Mouse (Mus musculus) embryo, embryonic 9.5 days (tissue): ENCODE measurements around the gene Bach2.

Experiments
- DNase-seq: peaks from one replicate; pipeline ENCODE4 v3.0.0-alpha.2; 2017; ENCODE audit errors: extremely low spot score

Bach2 gene

DNA sequence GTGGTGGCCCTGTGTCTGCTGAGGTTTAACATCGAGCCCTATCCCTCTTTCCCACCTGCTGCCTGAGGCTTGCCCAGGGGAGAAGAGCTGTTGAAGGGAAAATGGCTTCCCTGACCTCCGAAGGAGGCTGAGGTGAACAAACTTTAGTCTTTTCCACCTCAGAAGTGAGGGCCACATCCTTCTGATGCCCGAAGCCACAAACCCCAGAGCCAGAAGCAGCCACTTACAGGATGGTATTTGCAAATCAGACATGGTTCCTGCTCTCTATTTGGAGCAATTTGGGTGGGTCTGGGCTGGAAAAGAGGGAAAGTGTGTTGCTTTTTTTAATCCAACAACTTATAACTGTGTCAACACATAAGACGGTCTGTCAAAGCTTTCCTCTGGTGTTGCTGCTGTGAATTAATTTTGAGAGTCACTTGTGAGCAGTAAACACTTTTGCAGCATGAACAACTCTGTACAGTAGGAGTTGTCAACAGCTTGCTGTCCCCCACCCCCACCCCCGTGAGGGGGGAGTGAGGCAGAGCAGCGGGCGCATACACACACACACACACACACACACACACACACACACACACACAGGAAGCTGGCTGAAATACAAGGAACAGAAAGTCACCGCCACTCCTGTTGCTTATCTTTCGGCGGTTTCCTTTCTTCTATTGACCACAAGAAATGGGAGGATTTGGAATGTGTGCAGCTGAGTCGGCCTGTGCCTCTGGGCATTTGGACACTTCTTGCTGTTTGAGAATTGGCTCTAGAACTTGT, 149.1 kb downstream of the Bach2 start:
- DNase-seq = no peak

DNA sequence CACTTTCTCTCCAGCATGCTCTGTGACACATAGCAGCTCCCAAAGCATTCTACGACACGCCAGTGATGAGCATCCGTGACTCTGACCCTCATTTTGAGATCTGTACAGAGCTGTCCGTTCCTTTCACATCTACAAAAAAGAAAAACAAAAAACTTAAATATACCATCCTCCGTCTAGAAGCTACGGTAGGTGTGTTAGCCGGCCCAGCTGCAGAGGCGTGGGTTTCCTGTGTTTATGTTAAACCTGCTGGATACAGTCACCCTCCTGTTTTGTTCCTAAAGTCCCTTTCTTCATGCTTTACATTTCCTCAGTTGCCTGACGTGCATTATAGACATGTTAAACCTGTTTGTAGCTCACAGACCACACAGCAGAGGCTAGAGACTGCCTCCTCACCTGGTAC, 150.0 kb downstream of the Bach2 start:
- DNase-seq = no peak

DNA sequence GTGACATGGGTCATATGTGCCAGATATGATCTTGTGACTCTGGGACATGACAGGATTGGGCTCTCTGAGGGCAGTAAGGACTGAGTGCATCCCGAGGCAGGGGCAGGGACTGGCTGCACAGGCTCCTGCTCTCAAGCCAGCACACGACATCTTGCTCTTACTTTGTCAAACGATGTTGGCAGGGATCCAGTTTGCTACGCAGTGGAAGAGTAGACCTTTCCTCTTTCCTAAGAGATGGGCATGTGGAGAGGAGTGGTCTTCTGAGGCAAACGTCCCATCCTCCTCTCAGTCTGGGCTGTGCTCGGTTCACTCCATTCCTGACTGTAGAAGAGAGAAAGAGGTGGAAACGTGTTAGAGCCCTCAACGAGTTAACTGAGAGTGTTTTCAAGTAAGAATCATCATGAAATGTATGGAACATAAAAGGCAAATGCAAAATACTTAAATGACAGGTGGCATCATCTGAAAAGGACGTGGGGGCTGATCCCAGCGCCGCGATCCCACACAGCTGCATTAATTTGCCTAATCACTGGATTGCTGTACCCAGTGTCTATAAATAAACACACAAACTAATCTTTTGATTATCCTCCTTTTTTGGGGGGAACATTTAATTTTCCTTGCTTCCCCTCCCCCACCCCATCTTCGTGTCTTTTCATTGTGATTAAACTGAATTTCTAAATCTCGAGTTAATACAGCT, 150.7 kb downstream of the Bach2 start:
- no peak for DNase-seq

DNA sequence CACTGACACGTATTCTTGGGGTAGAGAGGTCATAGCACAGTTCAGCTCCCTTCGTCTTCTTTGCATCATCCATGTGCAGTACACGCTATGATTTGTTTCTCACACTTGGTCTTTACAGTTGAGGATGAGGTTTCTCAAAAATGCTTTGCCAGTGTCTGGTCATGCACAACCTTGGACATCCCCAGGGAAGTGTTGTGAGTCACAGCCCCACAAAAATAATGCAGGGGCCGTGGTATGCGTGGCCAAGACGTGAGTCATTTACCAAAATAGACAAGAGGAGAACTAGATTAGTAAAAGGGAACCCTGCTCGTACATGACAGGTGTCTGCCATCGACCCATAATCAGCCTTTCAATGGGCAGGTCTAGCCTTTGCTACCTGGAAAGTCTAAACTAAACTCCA, 152.7 kb downstream of the Bach2 start:
- DNase-seq = no peak

DNA sequence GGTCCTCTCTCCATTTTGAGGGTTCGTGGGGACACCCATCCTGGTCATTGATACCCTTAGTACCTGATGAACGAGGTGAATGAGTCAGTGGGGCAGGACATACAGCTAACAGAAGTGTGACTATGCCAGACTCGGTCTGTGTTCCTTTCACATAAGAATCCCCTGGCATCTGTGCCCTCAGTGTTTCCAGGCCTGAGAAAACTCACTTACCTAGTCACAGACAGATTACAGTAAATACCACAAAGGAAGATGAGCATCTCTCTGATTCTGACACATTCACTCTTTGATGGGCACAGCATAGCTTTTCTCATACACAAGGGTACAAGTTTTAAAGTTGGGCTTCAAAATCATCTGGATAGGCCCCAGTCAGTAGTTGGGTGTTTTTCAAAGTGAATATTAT, 154.6 kb downstream of the Bach2 start:
- no peak for DNase-seq

DNA sequence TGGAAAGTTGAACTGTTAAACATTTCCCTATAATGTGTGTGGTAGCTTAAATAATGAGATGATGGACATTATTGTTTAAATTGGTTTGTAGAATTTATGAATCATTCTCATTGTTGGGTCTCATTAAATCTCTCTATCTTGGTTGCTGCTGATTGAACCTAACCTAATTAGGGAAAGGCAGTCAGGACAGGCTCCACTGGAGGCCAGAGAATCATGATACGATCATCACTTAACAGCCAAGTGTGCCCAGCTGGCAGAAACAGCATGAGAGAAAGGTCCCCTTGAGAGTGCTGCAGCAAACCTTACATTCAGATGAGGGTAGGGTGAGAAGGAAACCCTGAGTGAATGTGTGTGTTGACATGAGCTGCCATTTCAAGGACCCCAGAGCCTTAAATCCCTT, 155.3 kb downstream of the Bach2 start:
- no peak for DNase-seq

DNA sequence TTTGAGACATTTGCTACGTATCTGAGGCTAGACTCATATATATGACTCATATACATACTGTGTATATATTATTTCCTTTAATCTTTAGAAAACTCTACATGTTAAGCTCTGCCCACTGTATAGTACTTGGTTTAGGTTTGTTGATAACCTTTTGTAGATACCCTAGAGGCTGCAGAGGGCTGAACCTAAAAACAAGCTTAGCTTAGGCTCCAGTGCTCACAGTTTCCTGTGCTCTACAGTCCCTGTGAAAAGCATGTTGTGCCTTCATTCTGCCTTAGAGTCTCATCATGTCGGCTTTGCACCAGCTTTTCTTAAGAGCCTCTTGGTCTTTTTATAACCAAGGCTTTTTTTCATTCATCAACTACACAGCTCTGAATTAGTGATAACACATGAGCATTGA, 156.2 kb downstream of the Bach2 start:
- DNase-seq = no peak

DNA sequence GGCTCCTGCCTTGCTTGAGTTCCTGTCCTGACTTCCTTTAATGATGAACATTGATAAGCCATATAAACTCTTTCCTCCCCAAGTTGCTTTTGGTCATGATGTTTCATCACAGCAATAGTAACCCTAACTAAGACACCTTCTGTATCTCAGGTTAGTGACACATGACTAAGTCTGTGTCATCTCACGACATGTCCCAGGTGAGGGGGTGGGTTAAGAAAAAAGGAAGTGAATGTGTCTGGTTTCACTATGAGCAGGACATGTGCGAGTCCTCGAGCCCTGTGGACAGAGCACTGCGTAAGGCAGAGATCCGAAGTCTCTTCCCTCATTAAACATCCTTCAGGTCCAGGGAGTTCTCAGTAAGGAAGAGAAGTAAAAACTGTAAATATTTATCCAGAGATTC, 162.9 kb downstream of the Bach2 start:
- DNase-seq = no peak

DNA sequence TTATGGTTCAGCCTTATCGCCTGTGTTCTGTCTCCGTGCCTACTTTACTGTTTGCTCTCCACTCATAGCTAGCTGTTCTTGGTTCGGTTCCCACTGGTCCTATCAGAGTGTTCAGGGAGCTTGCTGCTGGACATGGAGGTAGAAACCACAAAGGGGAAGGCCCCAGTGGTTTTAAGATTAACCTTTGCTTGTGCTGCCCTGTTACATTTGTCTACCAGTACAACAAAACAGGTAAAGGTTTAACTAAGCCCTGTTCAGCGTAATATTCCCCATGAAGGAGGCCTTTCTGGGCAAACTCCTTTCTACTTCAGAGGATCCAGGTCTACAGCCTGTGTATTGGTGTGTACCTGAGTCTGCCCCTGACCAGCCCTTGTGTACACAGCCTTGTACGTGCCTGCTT, 164.9 kb downstream of the Bach2 start:
- DNase-seq = no peak

DNA sequence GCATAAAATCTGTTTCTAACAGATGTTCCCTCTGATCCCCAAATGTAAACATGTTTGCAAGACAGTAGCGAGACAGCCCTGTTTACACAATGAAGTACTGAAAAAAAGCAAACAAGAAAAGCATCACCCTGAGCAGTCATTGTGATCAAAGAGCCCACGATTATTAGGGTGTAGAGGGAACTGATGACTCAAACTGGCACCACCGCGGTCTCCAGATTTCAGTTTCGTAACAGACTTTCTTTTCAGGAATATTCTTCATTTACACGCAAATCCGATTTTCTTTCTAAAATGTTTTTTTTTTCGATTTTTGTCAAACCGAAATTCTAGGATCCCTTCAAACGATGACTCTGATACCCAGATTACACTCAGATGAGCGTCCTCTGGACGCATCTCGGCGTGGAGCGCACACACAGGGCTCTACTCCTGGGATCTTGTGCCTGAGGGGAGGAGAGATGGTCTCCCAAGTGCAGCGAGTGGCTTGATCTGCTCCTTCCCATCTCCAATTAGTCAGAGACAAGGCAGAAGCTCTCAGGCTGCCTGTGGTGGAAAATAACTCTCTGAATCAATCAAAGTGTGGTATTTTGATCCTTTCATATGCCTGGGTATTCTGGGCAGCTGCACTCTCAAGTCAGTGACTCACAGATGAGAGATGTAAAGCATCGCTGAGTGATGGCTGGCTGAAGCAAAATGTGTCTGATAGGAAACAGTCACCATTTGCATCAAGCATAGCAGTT, 166.7 kb downstream of the Bach2 start:
- DNase-seq = no peak

DNA sequence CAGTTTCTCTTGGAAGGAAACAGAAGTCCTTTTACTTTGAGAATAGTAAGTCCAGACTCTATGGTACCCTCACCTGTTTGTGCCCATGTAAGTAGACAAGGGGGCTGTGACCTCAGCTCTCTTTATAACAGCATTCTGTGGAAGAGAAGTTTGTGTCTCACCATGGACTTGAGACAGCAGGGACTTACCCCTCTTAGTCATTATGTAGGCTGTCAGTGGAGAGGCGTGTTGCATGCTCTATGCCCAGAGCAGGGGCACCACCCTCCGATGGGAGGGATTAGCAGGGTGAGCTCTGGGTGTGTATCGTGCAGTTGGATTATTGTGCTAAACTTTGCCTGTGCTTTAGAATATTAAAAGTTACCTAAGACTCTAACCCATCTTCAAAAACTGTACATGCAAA, 167.4 kb downstream of the Bach2 start:
- no peak for DNase-seq

DNA sequence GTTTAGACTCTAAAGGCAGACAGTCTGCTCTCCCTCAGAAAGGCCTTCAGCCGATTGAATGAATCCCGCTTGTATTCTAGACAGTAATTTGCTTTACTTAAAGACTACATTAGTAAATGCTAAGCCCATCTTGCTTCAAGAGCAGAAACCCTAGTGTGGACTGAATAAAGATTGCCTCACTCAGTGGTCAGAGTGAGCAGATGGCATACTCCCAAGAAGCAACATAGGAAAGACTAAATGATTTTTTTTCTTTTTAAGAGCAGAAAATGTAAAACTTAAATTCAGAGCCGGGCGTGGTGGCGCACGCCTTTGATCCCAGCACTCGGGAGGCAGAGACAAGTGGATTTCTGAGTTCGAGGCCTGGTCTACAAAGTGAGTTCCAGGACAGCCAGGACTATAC, 169.9 kb downstream of the Bach2 start:
- no peak for DNase-seq

DNA sequence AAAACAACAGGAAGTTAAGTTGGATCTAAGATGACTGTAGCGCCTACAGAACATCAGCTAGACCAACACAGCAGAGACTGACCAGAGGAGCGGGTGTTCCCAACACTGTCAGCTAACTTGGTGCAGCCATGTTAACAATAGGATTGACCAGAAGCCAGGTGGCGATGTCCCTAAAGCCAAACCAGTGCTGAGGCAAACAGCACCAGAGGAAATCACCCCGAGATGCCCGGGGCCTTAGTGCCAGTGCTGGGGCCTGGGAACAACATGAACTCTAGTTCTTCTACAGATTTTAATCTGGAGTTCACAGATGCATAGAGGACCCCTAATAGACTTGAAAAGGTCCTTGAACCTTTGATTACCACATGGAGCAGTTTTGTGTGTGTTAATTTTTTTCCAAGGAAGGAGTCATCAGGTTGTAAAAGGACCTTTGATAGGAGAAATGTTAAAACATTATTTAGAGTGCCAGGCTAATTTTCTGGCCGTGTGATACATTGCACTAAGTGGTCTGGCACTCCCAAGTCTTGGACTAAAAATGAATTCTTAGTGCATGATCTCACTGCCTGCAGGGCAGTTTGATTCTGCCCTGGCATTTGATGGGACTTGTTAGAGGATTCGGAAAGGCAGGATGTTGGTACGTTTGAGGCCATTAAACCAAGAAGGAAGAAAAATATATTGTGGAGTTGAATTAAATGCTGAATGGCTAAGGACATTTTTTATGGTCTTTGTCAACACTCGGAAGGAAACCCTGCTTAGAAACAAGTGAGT, 170.7 kb downstream of the Bach2 start:
- no peak for DNase-seq

DNA sequence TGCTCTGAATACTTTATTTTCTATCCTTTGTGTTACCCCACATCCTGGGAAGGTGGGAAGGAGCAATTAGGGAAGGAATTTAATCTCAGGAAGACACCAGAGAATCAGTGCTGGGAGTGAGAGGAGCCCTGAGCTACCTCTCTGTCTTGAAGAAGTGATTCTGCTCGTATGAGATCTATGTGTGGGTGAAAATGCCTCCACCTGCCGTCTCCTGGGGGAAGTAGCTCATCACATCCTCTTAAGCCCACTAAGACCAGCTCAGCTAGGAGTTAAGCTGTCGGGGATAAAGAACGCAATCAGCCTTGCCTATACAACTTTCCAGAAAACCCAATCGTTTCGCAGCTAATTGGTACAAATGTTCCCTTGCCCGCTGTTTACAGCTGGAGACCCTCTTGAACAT, 174.5 kb downstream of the Bach2 start:
- no peak for DNase-seq

DNA sequence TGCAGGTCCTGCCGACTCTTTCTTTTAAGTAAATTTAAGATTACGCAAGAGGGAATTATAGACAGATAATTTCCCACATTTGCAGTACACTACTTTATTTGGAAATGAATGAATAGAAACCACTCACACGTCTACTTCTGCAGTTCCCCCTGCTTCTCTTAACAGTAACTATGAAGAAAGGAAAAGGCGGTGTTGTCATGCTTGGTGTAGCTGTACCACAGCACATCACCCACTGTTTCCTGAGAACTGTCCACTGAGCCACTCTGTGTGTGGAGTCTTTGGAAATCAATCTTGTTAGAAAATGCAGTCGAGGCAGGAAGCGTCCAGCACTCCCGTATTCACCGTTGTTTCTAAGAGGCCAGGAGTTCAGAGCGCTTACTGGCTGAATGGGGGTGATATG, 174.9 kb downstream of the Bach2 start:
- DNase-seq = no peak

DNA sequence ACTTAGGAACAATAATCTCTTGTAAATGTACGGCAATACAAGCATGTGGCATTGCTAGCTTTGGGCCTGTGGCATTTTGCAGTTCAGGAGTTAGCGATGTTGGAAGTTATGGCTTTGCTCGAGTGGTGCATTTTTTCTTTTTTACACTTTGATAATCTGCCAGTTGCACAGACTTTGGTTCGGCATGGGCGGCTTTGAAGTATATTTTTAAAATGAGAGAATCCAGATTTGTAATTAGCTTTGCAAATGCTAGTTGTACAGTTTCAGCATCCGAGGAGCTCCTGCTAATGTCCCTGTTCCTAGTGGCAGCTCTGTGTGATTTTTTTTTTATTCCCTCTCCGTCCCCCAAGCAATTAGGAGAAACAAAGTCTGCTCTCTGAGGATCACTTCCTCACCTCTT, 176.4 kb downstream of the Bach2 start:
- DNase-seq = no peak

DNA sequence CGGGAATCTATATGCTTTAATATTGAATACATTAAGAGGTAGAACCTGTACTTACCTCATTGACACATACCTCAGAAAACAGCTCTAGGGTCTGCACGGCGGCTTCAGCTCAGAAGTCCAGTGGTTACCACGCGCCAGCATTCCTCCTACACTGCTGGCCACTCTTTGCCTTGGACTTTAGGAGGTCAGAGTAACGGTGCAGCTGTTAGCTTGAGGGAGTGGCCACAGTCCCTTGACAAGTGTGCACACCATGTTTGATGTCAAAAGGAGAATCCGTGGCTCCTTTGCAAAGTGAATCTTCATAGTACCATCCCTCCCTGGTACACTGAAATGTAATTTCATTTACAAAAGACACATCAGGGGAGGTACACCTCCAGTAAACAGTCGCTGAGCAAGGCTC, 179.3 kb downstream of the Bach2 start:
- no peak for DNase-seq

DNA sequence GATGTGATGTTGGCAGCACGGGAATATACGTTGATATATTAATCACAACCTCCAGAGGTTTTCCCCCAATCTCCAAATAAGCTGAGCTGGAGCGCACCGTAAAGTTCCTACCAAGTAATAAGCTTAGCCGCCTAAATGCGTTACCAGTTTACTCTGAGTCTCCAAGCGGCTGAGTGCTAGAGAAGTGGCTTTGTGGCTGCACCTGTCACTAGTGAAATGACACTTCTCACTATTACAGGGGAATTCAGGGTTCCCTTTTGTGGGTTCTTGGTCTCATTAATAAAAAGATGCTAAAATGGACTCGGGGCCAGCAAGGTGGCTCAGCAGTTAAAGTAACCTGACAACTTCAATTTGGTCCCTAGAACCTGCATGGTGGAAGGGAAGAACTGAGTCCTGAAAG, 183.0 kb downstream of the Bach2 start:
- DNase-seq = no peak

DNA sequence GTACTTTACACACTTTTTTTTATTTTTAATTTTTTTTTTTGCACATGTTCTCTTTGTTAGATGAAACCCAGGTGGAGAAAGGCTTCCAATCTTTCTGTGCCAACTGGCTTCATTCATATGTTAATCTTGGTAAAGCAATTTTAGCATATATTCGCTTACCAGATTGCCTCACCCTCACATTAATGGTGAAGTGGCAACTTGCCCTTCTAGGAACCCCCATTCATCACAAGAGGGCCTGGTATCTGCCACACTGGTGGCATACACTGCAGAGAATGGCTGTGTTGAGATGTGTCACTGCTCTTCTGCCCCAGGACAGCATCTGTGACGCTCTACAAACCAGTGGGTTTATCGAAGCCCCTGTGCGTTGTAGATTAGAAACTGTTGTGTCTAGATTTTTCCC, 183.8 kb downstream of the Bach2 start:
- DNase-seq = no peak

DNA sequence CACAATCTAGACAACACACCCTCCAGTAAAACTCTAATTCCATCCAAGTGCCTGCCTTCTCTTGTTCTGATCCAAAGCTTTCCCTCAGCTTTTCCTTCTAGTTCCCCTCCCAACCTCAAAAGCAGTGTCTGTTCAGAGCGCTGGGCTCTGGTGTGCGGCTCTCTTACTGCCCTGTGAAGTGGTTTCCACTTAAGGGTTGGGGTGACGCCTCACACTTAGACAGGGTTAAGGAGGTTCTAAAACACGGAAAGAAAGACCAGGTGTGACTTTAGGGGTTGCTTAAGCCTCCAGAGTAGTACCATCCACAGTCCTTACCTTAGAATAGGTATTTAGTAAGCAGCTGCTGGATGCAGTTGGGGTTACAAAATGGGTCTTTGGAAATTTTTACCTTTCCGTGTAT, 185.1 kb downstream of the Bach2 start:
- DNase-seq = no peak

DNA sequence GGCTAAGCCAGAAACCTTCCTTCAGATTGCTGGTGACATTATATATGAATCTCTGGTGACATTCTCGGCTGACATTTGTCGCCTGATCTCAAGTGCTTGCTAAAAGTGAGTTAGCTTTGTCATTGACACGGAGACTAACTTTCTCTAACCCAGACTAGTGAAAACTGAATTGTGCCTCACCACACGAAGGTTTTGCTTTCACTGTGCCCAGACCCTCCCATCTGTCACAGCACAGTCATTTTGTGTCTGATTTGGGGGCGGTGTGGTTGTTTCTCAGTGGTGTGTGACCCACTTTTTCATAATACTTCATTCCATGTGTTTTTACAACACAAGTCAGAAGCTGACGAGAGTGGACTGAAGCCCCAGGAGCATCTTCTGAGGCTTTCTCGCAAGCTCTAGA, 185.8 kb downstream of the Bach2 start:
- no peak for DNase-seq

DNA sequence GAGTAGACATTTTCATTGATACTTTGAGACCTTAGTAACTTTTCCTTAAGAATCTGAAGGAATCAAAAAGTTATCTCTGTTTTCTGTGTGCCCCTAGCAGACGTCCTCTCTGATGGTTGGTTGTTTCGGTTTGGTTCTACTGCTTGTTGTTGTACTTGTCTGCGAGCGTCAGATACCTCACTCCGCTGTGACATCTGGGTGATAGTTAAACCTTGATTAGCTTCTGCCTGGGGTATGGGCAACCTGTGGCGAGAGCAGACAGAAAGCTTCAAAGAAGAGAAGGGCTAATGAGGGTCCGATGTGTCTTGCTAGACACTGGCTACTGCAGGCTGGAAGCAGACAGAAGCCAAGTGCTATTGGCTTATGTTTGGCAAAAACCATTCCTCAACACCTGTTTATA, 186.5 kb downstream of the Bach2 start:
- DNase-seq = no peak
